Mouse (Mus musculus): ENCODE measurements around the gene Prepl. TPM values are rescaled to one million over a fixed set of nuclear protein-coding genes. Genes with fewer than 3 reads are reported as not detected.

Prepl gene
- 10 to 100 TPM; 85.9 to 87.3 TPM for total RNA-seq (2021)
- long read RNA-seq, experiment 1, transcript Prepl-201 (14 exons, 3,255 nt), result major isoform, 33 of 47 reads
- long read RNA-seq, experiment 1, partial matches to known transcripts, result 8 of 47 reads
- long read RNA-seq, experiment 1, other reads (novel, unspliced or antisense), result 4 of 47 reads
- long read RNA-seq, experiment 2, transcript Prepl-202 (15 exons, 2,734 nt), result minor isoform, 6 of 52 reads
- long read RNA-seq, experiment 2, transcript Prepl-201 (14 exons, 3,255 nt), result major isoform, 31 of 52 reads
- long read RNA-seq, experiment 2, partial matches to known transcripts, result 6 of 52 reads
- long read RNA-seq, experiment 2, other reads (novel, unspliced or antisense), result 8 of 52 reads

DNA sequence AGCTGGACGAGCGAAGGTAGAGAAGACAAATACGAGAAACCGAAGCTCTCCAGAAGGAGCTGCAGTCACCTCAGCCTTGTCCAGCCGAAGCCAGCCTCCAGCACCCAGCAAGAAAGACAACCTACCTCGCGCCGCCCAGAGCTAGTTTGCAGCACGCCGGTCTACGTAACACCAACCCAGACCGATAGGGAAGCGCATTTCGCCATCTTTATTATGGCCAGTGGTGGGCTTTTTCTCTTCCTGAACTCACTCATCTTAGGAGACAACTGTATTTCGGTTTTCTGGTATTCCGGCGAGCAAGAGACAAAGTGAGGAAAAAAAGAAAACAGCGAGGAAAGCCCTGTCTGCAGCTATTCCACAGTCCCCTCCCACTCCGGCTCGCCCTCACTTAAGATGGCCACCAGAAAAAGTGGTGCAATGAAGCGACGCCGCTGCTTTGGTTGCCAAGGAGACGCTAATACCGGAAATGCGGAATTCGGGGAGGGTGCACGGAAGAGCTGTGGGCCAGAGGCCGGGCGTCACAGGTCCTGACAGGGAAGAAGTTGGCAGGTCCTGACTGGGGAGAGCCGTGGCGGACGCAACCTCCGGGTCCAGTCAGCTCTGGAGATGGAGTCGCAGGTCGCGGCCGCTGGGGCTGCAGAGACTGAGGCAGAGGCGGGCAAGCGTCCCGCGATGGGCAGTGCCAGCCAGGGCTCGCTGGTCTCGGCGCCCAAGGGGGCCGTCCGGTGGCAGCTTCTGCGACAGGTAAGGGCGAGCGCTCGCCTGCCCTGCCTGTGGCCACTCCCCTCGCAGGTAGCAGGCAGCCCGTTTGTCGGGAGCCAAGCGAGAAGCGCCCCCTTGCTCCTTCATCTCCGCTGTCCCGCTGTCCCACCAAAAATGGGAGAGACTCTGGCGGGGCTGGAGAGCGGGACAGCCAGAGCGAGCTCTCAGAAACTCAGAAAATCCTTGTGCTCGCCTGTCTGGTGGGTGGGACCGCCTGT is at the start of gene Prepl, which contains the start of gene Camkmt:
Gene Prepl (minus strand): TSS at position 122 of the 980 bp plus-strand sequence.
Gene Camkmt (plus strand): TSS at position 433 of the 980 bp plus-strand sequence.
- intact Hi-C loops (cut with DNase I; ENCODE audit: low total_unique reads), result no loop called here

GRCm38 (mm10) chr17:85138393-85138792 is 48.4 kb upstream of the Prepl start:
- DNase-seq, result no peak
- intact Hi-C loops (cut with DNase I; ENCODE audit: low total_unique reads), result no loop called here

More for the DNA sequence above, at the start of gene Prepl, which contains the start of gene Camkmt:
- DNase-seq, result peak; percentile 95

DNA sequence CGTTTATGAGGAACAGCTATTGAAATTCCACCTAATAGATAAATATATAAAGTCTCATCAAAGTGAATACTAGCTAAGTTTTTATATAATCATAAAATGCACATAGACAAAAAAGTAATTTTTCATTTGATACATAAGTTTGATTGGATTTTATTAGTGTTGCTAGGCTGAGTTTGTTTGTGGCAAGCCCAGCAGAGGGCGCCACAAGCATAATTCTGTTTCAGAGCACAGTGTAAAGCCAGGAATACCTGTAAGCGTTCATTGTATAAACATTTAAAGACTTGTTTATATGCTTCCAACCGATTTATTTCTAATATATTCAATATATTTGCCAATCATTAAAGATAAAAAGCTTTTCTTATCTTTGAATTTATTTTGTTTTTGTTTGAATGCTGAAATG is 26.6 kb upstream of the Prepl start:
- peak; percentile 31 for DNase-seq
- intact Hi-C loops (cut with DNase I; ENCODE audit: low total_unique reads), result loop anchor here (5.0 to 10.0 kb wide), 2 partner anchors 71 to 518 kb away; no protein-coding TSS in a partner anchor

DNA sequence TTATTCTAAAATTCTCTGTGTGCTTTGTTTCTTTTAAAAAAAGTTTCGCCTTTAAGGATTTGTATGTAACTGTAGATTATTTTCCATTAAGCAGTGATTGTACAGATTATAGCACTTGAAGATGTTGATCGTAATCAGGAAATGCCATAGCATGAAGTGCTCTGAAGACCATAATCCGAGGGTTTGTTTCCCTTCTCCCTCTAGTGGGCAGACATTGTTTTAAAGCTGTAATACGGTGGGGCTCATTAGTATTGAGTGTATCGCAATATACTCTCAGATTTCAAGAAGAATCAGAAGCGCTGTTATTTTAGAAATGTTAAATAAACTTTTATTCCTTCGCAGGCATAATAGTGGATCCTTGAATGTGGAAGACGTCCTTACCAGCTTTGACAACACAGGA is 23.4 kb upstream of the Prepl start:
- DNase-seq, result no peak
- intact Hi-C loops (cut with DNase I; ENCODE audit: low total_unique reads), result loop anchor here (10.0 kb wide), 1 partner anchor 521 kb away; no protein-coding TSS in a partner anchor

GRCm38 (mm10) chr17:85110640-85111039 is 20.6 kb upstream of the Prepl start:
- intact Hi-C loops (cut with DNase I; ENCODE audit: low total_unique reads), result loop anchor here (10.0 kb wide), 1 partner anchor 524 kb away; no protein-coding TSS in a partner anchor
- DNase-seq, result no peak

DNA sequence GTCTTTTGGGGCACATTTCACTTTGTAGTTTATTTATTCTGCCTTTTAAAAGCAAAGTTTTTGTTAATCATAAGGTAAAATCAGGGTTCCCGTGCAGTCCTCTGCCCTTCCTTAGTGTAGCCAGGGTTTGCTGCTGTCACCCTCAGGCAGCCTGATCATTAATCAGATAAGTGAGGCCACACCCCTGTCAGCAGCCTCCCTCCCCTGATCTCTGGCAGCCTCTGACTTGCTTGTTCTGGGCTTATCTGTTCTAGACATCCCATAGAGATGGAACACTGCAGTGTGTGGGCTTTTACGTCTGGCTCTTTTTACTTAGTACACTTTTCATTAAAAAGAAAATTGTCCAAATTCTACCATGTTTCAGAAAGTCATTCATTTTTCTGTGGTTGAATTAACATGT is 13.3 kb upstream of the Prepl start:
- intact Hi-C loops (cut with DNase I; ENCODE audit: low total_unique reads), result no loop called here
- no peak for DNase-seq

GRCm38 (mm10) chr17:85101751-85102150 is 11.7 kb upstream of the Prepl start:
- intact Hi-C loops (cut with DNase I; ENCODE audit: low total_unique reads), result no loop called here
- no peak for DNase-seq

DNA sequence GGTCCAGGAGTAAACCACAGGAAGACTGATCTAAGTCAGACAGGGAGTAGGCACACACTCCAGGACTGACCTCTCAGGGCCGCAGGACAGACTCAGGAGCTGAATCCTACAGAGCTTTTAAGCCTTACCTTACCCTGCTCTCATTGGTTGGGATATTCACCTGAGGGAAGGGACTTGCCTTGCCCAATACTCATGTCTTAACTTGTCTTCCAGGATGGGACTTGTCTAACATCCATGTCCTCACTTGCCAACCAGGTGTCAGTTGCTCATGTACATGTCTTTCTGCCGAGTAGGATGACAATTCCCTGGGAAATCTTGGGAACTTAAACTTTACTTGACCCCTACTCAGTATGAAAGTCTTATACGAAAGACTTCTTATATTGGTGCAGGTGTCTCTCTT is 10.2 kb upstream of the Prepl start:
- DNase-seq, result no peak
- intact Hi-C loops (cut with DNase I; ENCODE audit: low total_unique reads), result no loop called here

DNA sequence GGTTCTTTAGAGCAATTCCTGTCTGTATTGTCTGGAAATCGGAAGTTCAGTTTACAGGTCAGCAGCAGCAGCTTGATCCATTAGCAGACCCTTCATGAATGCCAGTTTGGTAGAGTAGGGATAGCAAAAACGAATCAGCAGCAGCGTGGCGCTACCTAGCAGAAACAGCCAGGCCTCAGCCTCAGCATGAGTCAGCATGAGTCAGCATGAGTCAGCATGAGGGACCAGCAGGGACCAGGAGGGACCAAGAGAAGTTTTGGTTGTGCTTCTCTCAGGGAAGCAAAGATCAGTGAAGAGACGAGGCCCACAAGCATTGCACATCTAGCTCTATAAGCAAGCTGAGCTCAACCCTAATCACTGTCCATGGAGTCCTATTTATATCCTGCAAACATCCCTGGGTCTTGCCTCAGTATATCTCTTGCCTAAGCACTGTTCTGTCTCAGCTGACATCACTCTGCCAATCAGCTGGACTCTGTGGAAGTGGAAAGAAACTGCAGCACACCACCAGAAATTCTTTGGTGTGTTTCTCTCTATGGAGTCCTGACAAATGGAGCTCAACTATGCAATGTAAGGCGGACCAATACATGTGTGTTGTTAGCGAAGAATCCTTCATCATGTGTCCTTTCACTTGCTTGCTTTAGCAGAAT is 8.8 kb upstream of the Prepl start:
- DNase-seq, result no peak
- intact Hi-C loops (cut with DNase I; ENCODE audit: low total_unique reads), result no loop called here

DNA sequence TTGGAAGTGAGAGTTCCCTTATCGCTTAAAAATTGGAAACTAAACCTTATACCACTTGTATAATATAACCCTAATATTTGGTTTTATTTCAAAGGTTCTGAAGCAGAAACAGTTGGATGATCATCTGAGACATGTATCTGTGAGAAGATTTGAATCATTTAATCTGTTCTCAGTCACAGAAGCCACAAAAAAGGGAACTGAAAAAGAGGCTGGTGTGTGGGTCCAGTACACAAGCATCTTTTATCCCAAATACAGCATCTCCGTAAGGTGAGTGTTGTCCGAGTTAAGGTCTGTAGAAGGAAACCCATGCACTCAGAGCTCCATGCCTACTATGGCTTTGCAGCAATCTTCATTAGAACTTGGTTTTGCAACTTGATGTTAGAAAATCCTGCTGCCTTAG is 6.4 kb upstream of the Prepl start:
- DNase-seq, result no peak
- intact Hi-C loops (cut with DNase I; ENCODE audit: low total_unique reads), result no loop called here

GRCm38 (mm10) chr17:85091762-85092161 is 1.7 kb upstream of the Prepl start:
- intact Hi-C loops (cut with DNase I; ENCODE audit: low total_unique reads), result no loop called here

DNA sequence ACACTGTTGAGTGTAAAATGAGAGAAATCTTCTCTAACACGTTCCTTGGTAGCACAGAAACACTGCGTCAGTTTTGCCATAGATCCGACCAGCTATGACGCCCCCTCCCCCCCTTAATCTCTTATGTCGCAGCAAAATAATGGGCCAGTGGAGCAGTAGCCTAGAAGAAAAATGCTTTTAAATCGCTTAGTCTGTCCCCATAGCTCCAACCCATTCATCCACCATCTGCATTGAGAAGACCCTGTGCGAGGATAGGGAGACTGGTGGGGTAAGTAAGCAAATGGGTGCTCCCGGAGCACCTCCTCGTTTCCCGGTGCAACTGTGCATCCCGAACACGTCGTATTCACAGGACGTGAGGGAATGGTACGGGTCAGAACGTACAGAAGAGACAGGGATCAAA is 420 bp downstream of the Prepl start:
- DNase-seq, result no peak
- intact Hi-C loops (cut with DNase I; ENCODE audit: low total_unique reads), result no loop called here

More at GRCm38 (mm10) chr17:85091762-85092161, 1.7 kb upstream of the Prepl start:
- DNase-seq, result no peak

DNA sequence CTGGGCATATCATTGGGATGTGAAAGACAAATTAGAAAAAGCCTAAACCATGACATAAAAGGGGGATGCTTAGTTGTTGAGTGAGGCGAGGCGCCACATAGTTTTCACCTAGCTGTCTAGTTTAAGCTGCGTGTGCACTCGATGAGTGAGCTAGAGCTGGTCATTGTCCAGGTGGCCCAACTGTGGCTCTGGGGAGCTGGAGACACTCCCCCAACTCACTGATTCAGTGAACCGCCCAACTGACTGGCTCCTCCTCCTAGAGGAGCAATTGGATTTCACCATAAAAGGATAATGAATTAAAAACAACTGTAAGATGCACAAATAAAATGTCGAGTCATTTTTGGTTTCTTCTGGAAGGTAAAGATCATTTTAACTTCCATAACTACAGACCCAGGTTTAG is 1.0 kb downstream of the Prepl start:
- intact Hi-C loops (cut with DNase I; ENCODE audit: low total_unique reads), result no loop called here
- no peak for DNase-seq

- no peak for DNase-seq
- intact Hi-C loops (cut with DNase I; ENCODE audit: low total_unique reads), result no loop called here
Measured at GRCm38 (mm10) chr17:85088401-85088800, 1.6 kb downstream of the Prepl start.

GRCm38 (mm10) chr17:85087591-85087990 is 2.5 kb downstream of the Prepl start:
- peak; percentile 63 for DNase-seq
- intact Hi-C loops (cut with DNase I; ENCODE audit: low total_unique reads), result no loop called here

GRCm38 (mm10) chr17:85086501-85086900 is 3.5 kb downstream of the Prepl start:
- intact Hi-C loops (cut with DNase I; ENCODE audit: low total_unique reads), result no loop called here
- DNase-seq, result no peak

DNA sequence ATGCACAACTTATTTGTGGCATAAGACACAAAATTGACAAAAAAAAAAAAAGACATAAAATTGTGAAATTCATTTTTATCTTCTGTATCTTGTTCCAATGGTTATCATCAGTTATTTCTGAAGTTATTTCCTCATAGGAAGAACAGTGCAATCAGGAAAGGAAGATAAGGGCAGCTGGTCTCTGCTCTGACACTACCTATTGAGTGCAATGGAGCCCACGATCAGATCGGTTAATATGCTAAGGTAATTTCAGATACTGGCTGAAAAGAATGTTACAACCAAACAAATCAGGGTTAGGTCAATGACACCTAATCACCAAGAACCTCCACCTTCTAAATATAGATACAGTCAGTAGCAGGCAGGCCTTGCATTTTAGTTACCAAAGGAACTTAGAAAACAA is 4.7 kb downstream of the Prepl start:
- DNase-seq, result no peak
- intact Hi-C loops (cut with DNase I; ENCODE audit: low total_unique reads), result no loop called here

- intact Hi-C loops (cut with DNase I; ENCODE audit: low total_unique reads), result no loop called here
Measured at GRCm38 (mm10) chr17:85080781-85081180, 9.3 kb downstream of the Prepl start.

GRCm38 (mm10) chr17:85079276-85079675 is 10.8 kb downstream of the Prepl start:
- no peak for DNase-seq
- intact Hi-C loops (cut with DNase I; ENCODE audit: low total_unique reads), result no loop called here

More at GRCm38 (mm10) chr17:85080781-85081180, 9.3 kb downstream of the Prepl start:
- DNase-seq, result no peak

DNA sequence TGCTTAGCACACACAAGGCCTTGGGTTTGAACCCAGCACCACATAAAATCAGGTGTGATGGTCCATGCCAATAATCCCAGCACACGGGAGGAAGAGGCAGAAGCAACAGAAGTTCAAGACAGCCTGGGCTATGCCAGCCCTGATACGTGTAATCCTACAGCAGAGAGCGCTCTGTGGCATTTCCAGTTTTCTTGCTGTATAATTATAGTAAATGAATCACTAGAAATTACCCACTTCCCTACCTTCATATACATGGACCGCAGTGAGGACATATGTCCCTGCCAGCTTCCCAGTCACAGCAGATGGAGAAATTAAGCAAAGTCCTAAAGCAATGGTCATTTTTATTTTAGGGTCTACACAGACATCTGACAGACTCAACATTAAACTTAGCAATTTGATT is 16.0 kb downstream of the Prepl start:
- no peak for DNase-seq
- intact Hi-C loops (cut with DNase I; ENCODE audit: low total_unique reads), result no loop called here

Measured in gastrocnemius, postnatal 14 days (tissue).